9 mouse cellular contexts compared by ENCODE assay signal in the genomic region with DNA sequence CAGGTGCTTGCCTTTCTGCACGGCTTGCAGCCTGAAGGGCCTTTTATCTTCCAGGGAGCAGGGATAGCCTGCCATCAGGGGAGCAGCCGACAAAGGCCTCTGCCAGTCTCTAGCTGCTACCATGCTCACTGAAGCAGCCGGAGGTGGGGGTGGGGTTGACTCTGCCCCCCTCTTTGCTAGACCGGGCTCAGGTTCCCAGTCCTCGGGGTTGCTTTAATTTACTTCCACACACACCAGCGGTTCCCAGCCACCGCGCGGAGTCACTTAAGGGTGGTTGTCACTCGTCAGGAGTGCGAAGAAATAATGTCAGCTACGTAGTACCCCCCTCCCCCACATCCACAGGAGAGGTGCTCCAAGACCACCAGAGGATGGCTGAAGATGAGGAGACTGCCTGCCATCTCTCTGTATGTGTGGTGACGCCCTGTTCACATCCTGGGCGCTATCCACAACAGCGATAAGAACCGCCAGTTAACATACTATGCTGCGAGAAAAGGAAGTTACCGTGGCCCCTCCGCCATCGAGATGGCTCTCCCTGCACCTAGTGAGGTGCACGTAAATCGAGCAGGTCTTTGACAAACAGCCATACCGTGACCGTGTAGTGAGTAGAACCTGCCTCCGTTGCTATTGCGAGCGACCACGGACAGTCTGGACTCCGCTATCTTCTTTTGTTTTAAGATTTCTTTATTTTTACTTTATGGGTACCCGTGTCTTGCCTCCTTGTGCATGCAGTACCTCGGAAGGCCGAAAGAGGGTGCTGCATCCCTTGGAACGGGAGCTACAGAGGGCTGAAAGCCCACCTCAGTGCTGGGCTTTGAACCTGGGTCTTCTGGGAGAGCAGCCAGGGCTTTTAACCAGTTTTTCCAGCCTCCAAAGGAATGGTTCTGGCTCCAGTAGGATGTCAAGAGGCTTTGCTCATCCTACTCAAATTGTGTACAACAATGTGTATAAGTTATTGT. TPM values are rescaled to one million over a fixed set of nuclear protein-coding genes. Genes with fewer than 3 reads are reported as not detected.
DNase-seq lines count a peak whose midpoint lies in the region; ATAC-seq and TF ChIP-seq lines count a peak whose summit lies in the region.
"Had no signal": no experiment of that assay in that cellular context is flagged by ENCODE, and none has a peak within 500 bp of the region (broad histone marks: within the 10 kb centered on the region; RNA-seq: fewer than 3 reads in every experiment).

No protein-coding gene starts in this region.

- 5% methylated on average over 33 of the region's 33 CpGs for WGBS in lung, adult 2 months
- WGBS in limb, embryonic 13.5 days, result 3% methylated on average over 33 of the region's 33 CpGs
- 3% methylated on average over 33 of the region's 33 CpGs for WGBS in neural tube, embryonic 12.5 days

- H3K4me3 ChIP-seq in lung, adult 2 months (replicated peaks; ENCODE audit: extremely low read depth, low read depth, low read length), result no peak overlapping the region
- peak overlapping the region; percentile 35 for H3K4me3 ChIP-seq in limb, embryonic 13.5 days
- peak overlapping the region; percentile 21; the same call in 1 of the 2 replicates for H3K4me3 ChIP-seq in neural tube, embryonic 12.5 days
- H3K4me3 ChIP-seq: myocyte had no signal

- peak; percentile 53 for TF ChIP-seq CTCF in lung, adult 2 months (IDR thresholded peaks at IDR 0.05; ENCODE audit: insufficient read depth, low read length)

- peaks cover 10% of the 10 kb centered on the region for H3K27me3 ChIP-seq in limb, embryonic 13.5 days
- 0 out of 2 replicates have a peak, but pooled peaks cover 2% of the 10 kb centered on the region for H3K27me3 ChIP-seq in neural tube, embryonic 12.5 days (replicated peaks)

- H3K4me2 ChIP-seq in limb, embryonic 13.5 days (replicated peaks), result peak overlapping the region; percentile 64
- peak overlapping the region; percentile 60 for H3K4me2 ChIP-seq in neural tube, embryonic 12.5 days (replicated peaks)

- peak overlapping the region; percentile 50; the same call in 1 of the 2 replicates for H3K9ac ChIP-seq in limb, embryonic 13.5 days
- 0 out of 2 replicates have a peak overlapping the region, but pooled peaks have one; percentile 26 for H3K9ac ChIP-seq in neural tube, embryonic 12.5 days

- ATAC-seq in limb, embryonic 13.5 days (ENCODE audit: low FRiP score, low read depth), result peak; percentile 46; the same call in 1 of the 2 replicates
- ATAC-seq in neural tube, embryonic 12.5 days (ENCODE audit: low FRiP score, low read depth), result peak; percentile 64

- no peaks in the 10 kb centered on the region for H3K4me1 ChIP-seq in lung, adult 2 months (ENCODE audit: control insufficient read depth, insufficient read depth, low read length)
- peaks cover 34% of the 10 kb centered on the region for H3K4me1 ChIP-seq in limb, embryonic 13.5 days
- peaks cover 22% of the 10 kb centered on the region for H3K4me1 ChIP-seq in neural tube, embryonic 12.5 days

- peak; percentile 7 for DNase-seq in lung, adult 2 months
- DNase-seq in lung, adult 18-20 months, result no peak
- peak; percentile 91 to 94 for DNase-seq in cerebellum, postnatal 25 days
- peak; percentile 32 for DNase-seq in gastrocnemius, postnatal 14 days
- peak; percentile 27 for DNase-seq in kidney, adult 9 months
- DNase-seq in thymus, postnatal 25 days, result peak; percentile 31

- intact Hi-C loops in gastrocnemius, postnatal 14 days (cut with DNase I; ENCODE audit: low total_unique reads), result loop anchor here (10.0 kb wide), 1 partner anchor 182 kb away; no protein-coding TSS in a partner anchor

- no peak for TF ChIP-seq POLR2A in lung, adult 2 months (IDR thresholded peaks at IDR 0.05; ENCODE audit: borderline replicate concordance, extremely low read depth, low read depth, low read length)

- H3K27ac ChIP-seq in limb, embryonic 13.5 days, result peak overlapping the region; percentile 67; the same call in 1 of the 2 replicates
- no peak overlapping the region for H3K27ac ChIP-seq in neural tube, embryonic 12.5 days

- H3K9me3 ChIP-seq in limb, embryonic 13.5 days, result no peaks in the 10 kb centered on the region
- H3K9me3 ChIP-seq in neural tube, embryonic 12.5 days, result no peaks in the 10 kb centered on the region

- no peaks in the 10 kb centered on the region for H3K36me3 ChIP-seq in limb, embryonic 13.5 days
- no peaks in the 10 kb centered on the region for H3K36me3 ChIP-seq in neural tube, embryonic 12.5 days

RNA-seq across cellular contexts. Expression of a gene that starts 16.2 kb away (rescaled TPM):
- polyA plus RNA-seq in lung, adult 2 months (2012; rRNA removed), result not detected in 2 replicates
- total RNA-seq in gastrocnemius, postnatal 14 days (2021), result not detected
- polyA plus RNA-seq in limb, embryonic 13.5 days (2015; fragmentation: Nextera tagmentation; extraction: Ambion mirVana), result not detected in 2 replicates
- not detected in 2 replicates for polyA plus RNA-seq in neural tube, embryonic 12.5 days (2016; fragmentation: Nextera tagmentation; extraction: Ambion mirVana)
- polyA plus RNA-seq: myocyte had no signal

Comparison
In these comparisons a context has a peak if more than half of its experiments do, and no peak if none do; other contexts are left out.
1. DNase-seq: peak in lung, adult 2 months (single experiment), cerebellum, postnatal 25 days (2 of 2), gastrocnemius, postnatal 14 days (single experiment), kidney, adult 9 months (single experiment) and thymus, postnatal 25 days (single experiment); none in lung, adult 18-20 months (0 of 2).